Mouse (Mus musculus) MN1 (cell line): Measurements from ENCODE around the gene Nans.

Experiments
- DNase-seq: peaks from one replicate; pipeline ENCODE4 v3.0.0-alpha.2; 2016; ENCODE audit warnings: low spot score

The Nans gene

GRCm38 (mm10) chr4:46485696-46486417, 3.2 kb upstream of the Nans start:
- peak; percentile 53 for DNase-seq

- DNase-seq: no peak
Measured at GRCm38 (mm10) chr4:46487348-46487747, 1.7 kb upstream of the Nans start.

DNA sequence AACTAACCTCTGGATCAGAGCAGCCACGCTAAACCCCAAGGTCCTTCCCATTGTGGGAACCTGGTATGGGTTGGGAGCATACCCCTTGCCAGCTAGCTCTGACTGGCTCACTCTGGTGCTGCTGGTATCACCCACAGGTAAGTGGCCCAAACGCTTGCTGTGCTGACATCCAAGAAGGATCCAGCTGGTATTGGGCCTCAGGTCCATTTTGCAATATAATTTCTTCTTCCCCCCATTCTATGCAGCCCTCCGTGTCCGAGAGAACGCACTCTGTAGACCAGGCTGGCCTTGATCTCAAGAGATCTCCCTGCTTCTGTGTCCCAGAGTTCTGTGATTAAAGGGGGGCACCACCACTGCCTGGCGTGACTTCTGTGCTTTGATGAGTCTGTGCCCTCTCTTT, 4.0 kb downstream of the Nans start:
- no peak for DNase-seq

DNA sequence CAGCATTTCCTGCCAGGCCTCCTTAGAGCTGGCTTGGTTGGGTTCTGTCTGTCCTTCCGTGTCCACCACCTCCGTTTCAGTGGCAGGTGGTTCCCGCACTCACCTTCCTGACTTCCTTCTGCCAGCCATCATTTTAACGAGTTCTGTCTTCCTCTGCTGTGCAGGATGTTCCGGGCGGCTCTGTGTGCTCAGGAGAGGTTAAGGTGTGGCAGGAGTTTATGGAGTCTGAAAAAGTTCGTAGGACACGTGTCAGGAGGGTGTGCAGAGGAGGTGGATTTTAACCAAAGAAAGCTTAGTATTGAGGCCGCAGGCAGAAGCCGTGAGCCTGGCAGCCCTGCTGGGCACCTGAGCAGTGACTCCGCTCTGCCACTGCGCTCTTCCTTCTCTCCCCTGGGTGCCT, 6.5 kb downstream of the Nans start:
- DNase-seq: no peak

- peak; percentile 76 for DNase-seq
Measured at GRCm38 (mm10) chr4:46497286-46497892, 8.3 kb downstream of the Nans start.

DNA sequence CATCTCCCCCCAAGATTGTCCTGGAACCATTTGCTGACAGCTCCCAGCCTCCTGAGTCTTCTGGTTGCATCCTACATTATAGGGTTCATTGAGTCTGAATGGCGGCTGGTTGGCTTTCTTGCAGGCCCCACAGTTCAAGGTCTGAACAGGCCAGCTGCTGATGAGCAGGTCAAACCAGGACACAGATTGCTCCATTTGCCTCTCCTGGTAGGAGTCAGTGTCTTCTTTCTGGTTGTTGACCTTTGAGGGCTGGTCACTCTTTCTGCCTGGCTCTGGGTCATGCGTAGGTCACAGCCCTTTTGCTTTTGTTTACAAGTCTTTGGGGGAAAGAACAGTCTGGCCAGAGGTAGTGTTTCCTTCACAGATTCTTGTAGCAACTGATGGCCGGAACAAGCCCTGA, 9.5 kb downstream of the Nans start:
- no peak for DNase-seq

- DNase-seq: peak; percentile 35
Measured at GRCm38 (mm10) chr4:46498976-46499375, 9.9 kb downstream of the Nans start.

- no peak for DNase-seq
Measured at GRCm38 (mm10) chr4:46502606-46503502, 13.8 kb downstream of the Nans start.

GRCm38 (mm10) chr4:46503881-46504280, 14.8 kb downstream of the Nans start:
- DNase-seq: no peak

DNA sequence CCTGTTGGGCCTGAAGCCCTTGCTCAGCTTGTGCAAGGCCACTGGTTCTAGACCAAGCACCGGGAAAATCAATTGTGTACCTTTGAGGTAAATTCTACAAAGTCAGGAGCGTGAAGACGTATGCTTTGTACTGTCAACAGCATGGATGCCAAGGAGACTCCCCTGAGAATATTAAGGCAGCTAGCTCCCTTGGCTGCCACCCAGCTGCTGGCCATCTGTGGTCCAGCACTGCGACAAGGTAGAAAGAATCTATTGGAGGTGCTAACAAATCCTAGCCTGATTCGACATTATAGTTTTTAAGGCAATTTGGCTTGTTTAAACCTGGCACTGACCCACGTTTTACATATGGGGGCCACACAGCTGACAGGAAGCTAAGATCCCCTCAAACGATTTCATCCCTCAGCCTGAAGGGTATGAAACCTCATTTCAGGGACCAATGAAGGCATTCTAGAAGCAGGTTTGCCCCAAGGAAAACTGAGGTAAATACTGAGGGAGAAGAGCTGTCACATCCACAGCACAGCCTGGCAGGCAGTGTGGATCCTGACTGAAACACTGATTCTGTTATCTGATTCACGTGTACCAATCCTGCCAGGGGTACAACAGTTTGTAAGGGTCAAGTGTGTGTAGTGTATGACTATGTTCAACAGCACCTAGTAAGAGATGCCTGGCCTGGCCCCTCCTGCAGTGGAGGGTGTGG, 16.5 kb downstream of the Nans start:
- peak; percentile 73 for DNase-seq

- peak; percentile 78 for DNase-seq
Measured at GRCm38 (mm10) chr4:46506801-46507610, 18.0 kb downstream of the Nans start.

GRCm38 (mm10) chr4:46507736-46508460, 18.9 kb downstream of the Nans start:
- DNase-seq: no peak

GRCm38 (mm10) chr4:46520491-46520890, 31.4 kb downstream of the Nans start:
- no peak for DNase-seq

DNA sequence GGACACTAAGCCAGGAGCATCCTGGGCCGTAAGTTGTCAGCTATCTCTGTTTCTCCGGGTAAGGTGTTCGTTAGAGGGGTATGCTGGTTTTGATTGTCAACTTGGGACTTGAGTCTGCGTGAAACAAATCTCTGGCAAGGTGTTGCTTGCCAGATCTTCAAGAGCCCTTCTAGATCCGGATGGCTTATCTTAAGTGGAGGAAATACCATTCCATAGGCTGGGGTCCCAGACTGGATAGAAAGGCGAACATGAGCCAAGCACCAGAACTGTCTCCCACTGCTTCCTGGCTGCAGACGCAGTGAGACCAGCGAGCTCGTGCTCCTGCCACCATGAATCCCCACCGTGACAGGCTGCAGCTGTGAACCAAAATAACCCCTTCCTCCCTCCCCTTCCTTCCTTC, 32.4 kb downstream of the Nans start:
- DNase-seq: no peak

DNA sequence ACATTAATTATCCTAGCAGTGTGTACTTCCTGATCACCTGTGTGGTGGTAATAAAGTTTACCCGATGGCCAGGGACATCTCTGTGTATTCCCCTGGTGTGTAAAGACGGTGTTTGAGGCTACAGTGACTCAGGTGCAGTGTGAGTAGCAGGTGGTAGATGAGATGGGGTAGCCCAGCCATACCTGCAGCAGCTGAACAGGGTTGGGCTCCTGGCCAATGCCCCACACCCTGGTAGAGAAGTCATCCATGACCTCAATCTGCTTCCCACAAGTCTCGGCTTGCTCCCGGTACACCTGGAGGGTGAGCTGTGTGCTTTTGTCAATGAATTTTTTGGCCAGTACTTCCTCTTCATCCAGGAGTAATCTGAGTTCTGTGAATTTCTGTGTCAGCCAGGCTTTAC, 34.3 kb downstream of the Nans start:
- DNase-seq: no peak

GRCm38 (mm10) chr4:46526226-46526625, 37.2 kb downstream of the Nans start:
- no peak for DNase-seq

- DNase-seq: no peak
Measured at GRCm38 (mm10) chr4:46526798-46527557, 37.9 kb downstream of the Nans start.

GRCm38 (mm10) chr4:46527558-46527926, 38.5 kb downstream of the Nans start:
- no peak for DNase-seq

- no peak for DNase-seq
Measured at GRCm38 (mm10) chr4:46529722-46530121, 40.7 kb downstream of the Nans start.

DNA sequence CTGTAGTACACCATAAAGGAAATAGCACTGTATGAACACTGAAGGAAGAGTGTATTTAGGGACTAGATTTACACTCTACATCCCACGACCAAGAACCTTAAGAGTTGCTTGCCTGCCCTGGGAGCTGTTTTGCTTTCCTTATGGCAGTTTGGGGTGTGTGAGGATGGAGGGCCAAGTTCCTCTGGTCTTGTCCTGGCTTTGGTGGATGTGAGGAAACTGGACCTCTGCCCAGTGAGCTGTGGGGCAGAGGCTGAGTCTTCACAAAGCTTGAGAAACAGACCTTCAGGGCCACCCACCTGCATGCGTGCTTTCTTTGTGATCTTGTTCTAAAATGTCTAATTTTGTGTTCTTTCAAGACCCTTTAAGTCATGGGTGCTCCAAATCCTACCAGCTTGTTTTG, 43.5 kb downstream of the Nans start:
- no peak for DNase-seq
